Mouse (Mus musculus) adrenal gland, adult (tissue): ENCODE measurements at regions not wholly inside any gene's neighbourhood (a gene's known extent, or its start where the extent isn't known, plus 50 kb on each side); places are given as distances from the start of the nearest gene placed in this dataset.

Experiments
- DNase-seq, 2 experiments: peaks; one replicate each; pipeline ENCODE4 v3.0.0; 2022 to 2023; ENCODE audit warnings: low spot score in 1 of 2; ENCODE audit not compliant: inconsistent age in 2 of 2

- no peak for DNase-seq
Observed at GRCm38 (mm10) chr3:9137131-9137874, 472.6 kb downstream of the Zfp704 start.

GRCm38 (mm10) chr3:9133991-9134390 is 475.9 kb downstream of the Zfp704 start:
- DNase-seq = peak; percentile 7 to 44

GRCm38 (mm10) chr3:9132104-9132751 is 477.7 kb downstream of the Zfp704 start:
- no peak for DNase-seq

GRCm38 (mm10) chr3:9131366-9131765 is 478.5 kb downstream of the Zfp704 start:
- no peak for DNase-seq

GRCm38 (mm10) chr3:9128407-9128806 is 481.5 kb downstream of the Zfp704 start:
- DNase-seq = peak in 1 of 2 experiments; percentile 63

- DNase-seq = peak; percentile 15 to 65
Observed at GRCm38 (mm10) chr3:9123079-9123478, 486.8 kb downstream of the Zfp704 start.

- DNase-seq = no peak
Observed at GRCm38 (mm10) chr3:9117913-9118312, 492.0 kb downstream of the Zfp704 start.

- DNase-seq = no peak
Observed at GRCm38 (mm10) chr3:9113410-9113809, 496.5 kb downstream of the Zfp704 start.

- DNase-seq = no peak
Observed at GRCm38 (mm10) chr3:9110741-9111140, 499.1 kb downstream of the Zfp704 start.

GRCm38 (mm10) chr3:9109991-9110390 is 499.9 kb downstream of the Zfp704 start:
- no peak for DNase-seq

GRCm38 (mm10) chr3:9109485-9109884 is 500.4 kb downstream of the Zfp704 start:
- no peak for DNase-seq

GRCm38 (mm10) chr3:9107766-9108410 is 502.0 kb downstream of the Zfp704 start:
- DNase-seq = no peak

GRCm38 (mm10) chr3:9105191-9105926 is 504.5 kb downstream of the Zfp704 start:
- no peak for DNase-seq

- no peak for DNase-seq
Observed at GRCm38 (mm10) chr3:9103456-9103855, 506.4 kb downstream of the Zfp704 start.

GRCm38 (mm10) chr3:9101240-9101639 is 508.6 kb downstream of the Zfp704 start:
- no peak for DNase-seq

GRCm38 (mm10) chr3:9100761-9101160 is 509.1 kb downstream of the Zfp704 start:
- DNase-seq = no peak

- no peak for DNase-seq
Observed at GRCm38 (mm10) chr3:9098441-9098840, 511.4 kb downstream of the Zfp704 start.

- DNase-seq = no peak
Observed at GRCm38 (mm10) chr3:9084134-9084533, 525.8 kb downstream of the Zfp704 start.

GRCm38 (mm10) chr3:9082061-9082460 is 527.8 kb downstream of the Zfp704 start:
- no peak for DNase-seq

GRCm38 (mm10) chr3:9078201-9078600 is 531.7 kb downstream of the Zfp704 start:
- DNase-seq = no peak

- peak; percentile 62 to 90 for DNase-seq
Observed at GRCm38 (mm10) chr3:9076696-9077095, 533.2 kb downstream of the Zfp704 start.
